Mouse (Mus musculus) layer of hippocampus, adult 9-11 months (tissue): ENCODE data around the gene Ndrg3.
"Not testable (repeated sequence)": the region's sequence is repeated elsewhere in the genome, so short reads cannot be mapped to it uniquely, and the experiment has no call there.

Experiments used
- DNase-seq: peaks from one replicate; pipeline ENCODE4 v3.0.0; 2022

Gene Ndrg3

DNA sequence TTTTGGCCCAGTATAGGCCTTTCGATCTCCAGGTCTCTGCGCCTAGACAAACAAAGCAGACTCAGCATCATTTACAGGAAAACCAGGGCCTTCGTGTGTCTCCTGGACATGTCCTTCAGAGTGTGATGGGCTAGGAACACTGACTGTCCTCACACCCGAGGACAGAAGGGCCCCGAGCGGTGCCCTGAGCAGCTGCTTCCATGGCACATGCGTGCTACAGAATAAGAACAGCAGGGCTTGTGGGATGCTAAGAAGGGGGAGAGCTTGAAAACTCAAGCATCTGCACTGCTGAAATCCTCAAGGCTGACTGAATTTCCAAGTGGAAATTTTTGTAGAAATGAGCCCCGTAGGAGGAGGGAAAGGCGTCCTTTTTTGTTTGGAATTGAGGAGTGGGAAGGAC lies 94.8 kb downstream of the Ndrg3 start:
- peak; percentile 42 for DNase-seq

DNA sequence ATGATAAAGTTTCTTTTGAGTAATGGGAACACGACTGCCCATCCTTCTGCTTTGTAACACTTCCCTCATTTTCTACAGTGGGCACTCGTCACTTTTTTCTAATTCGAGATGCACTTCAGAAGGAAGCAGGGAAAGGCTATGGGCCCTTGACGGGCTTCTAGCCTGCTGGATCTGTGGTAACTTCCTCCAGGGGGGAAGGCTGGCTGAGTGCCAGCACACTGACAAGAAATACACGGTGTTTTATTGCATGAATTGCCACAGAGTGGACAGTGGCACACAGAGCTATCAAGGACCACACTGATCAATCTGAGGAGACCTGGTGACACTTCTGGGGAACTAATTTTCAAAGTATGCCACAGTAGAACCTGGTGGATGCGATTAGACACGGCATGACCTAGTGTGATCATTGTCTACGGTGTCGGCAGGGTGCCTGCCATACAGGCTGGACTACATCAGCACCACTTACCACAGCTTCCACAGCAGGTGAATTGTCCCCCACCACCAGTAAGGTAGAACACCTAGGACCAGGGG lies 95.4 kb downstream of the Ndrg3 start:
- no peak for DNase-seq

DNA sequence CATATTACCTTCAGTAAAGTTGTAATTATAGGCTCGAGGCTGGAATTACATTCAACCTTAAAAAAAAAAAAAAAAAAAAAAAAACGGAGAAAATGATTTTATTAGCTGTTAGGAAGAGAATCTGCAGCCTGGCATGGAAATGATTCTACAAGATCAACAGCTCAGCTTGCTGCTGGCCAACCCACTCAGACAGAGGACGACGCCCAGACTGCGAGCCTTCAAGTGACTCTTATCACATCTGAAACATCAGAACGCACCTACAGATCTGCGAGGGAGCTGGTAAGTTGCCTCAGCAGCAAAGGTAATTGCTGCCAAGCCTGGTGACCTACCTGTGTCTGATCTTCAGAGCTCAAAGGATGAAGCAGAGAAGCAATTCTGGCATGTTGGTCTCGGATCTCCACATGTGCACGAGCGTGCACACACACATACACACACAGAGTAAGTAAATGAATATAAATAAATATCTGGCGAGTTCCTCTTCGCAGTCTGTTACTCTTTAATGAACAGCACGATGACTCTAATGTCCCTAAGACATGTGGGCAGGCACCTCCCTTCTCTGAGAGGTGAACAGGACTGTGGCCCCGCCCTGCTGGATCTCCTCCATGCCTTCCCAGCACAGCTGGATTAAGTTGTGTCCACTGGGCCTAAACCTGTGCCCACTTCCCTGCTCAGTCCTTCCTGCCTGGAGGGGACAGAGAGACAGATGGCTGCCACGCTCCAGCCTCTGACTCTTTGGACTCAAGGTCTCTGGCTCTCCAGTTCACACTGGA lies 97.2 kb downstream of the Ndrg3 start:
- DNase-seq: no peak

DNA sequence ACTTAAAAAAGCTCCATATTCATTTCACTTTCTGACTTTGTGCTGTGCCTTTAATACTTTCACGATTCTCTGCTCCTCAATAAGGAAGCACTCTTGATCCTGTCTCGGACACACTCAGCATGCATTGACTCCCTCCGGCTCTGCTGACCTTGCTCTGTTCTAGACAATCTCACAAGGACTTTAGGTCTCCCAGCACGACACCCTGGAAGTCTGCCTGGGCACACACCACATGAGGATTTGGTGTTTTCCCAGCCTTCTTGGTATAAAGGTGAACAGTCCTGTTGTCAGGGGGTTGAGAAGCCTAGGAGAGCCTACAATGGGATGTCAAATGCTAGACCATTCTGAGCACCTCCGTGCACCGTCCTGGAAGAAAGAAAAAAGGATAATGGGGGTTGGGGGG lies 99.0 kb downstream of the Ndrg3 start:
- no peak for DNase-seq

DNA sequence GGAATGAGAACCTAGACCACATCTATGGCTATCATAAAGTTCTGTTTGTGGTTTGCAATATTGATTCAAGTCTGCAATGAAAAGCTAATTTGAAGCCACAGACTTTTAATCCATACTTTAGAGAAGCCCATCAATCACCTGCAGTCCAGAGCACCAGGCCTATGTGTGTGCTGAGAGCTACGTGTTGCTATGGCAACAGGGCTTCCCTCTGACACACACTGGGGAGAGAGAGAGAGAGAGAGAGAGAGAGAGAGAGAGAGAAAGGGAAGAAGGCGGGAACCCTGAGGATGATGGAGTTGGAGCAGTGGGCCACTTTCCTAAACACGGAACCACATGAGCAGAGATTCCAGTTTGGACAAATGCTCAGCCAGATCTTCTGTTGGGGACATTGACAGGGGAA lies 99.6 kb downstream of the Ndrg3 start:
- DNase-seq: no peak

DNA sequence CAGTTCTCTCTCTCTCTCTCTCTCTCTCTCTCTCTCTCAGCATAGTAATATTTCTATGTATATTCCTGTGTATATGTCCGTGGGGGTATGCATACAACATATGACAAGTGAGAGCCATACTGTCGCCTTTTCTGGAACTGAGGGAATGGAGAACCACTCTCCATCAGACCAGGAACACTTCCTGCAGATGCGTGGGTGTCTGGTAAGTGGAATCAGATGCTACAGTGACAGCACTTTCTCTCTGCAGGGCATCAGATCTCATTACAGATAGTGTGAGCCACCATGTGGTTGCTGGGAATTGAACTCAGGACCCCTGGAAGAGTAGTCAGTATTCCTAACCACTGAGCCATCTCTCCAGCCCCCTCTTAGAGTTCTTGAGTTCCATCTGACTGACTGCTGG lies 103.4 kb downstream of the Ndrg3 start:
- no peak for DNase-seq

DNA sequence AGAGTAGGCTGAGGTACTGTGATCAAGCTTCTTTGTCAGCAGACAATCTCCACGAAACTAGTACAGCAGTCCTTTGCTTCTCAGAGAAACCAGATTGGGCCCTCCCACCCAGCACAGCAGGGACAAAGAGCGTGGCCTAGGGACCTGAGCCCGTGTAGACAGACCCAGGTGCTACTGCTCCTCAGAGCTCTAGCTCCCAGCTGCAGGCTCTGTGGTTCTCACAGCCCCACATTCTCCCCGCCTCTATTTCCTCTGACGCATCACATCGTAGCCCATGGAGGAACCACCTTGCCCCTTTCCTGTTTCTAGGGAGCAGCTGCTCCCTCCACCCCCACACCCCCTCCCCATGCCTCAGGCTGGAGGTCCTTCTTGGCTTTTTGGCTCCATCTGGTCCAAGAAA lies 104.8 kb downstream of the Ndrg3 start, which contains the start of gene Sla2:
Gene Sla2 (minus strand): TSS at position 176 of the 400 bp plus-strand sequence.
- no peak for DNase-seq

DNA sequence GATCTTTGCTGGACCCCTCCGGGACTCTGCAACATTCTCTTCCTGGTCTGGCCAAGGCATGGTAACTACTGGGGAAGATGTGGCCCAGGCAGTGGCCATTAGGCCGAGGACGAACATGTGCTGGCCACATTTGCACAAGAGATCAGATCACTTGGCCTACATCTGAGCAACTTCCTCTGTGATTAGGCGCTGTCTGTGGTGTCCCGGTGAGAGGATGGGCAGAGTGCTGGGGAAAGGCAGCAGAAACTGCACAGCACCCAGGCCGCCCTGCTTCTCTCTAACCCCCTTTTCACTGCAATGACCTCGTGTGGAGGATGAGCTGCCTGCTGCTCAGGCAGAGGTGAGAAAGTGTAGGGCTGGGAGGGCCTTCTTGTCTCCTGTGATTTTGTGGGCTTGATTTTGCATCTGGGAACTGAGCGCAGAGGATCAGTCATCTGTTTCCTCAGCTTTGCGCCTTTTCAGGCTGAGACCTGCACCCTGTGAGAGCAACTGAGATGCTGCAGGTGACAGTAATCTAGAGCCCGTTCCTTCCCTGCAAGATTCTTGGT lies 105.7 kb downstream of the Ndrg3 start:
- DNase-seq: no peak

DNA sequence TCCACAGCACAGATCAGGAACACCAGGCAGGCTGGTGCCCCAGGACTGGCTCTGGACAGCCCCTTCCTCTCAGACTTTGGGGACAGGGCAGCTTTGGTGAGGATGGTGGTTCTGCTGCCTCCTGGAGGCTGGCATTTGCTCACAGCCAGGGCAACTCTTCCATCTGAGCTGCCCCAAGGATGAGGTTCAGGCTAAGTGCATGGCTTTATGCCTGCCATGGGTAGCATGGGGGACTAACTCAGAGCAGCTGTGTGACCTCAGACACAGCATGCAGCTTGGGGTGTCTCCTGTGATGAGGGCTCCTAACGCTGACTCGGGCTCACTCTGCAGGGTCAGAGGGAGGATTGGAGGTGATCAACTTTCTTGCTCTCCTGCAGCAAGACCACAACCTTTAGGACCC lies 106.2 kb downstream of the Ndrg3 start:
- DNase-seq: not testable (repeated sequence)

DNA sequence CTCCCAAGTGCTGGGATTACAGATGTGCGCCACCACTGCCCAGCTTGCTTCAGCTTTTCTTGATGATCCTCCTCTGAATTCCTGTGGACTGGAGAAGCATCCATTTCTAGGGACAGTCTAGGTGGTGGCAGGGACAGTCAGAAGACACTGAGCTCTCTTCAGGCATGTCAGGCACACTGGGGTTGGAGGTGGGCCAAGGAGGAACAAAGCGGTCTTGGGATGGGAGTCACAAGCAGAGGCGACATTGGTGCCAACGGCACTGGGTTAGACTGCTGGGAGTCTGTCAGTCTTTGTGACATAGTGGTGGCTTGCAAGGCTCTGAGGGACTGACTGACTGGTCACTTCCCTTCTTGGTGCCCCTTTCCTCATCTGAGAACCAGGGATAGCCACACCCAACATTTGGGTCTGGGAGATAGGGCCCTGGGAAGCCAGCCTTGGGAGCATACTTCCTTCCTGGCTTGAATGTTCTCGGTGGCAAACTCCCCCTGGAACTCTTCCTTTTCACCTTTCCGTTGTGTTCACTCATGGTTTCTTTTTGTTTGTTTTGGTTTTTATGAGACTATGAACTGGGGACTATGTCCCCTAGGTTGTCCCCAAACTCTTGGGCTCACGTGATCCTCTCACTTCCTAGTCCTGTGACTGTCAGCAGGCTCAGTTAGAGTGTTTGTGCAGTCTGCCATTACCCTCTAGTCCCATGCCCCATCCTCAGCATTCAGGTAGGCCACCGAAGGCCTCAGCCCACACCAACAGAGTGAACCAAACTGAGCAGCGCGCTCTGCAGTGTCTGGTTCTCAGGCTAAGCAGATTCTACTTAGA lies 107.3 kb downstream of the Ndrg3 start:
- DNase-seq: no peak

DNA sequence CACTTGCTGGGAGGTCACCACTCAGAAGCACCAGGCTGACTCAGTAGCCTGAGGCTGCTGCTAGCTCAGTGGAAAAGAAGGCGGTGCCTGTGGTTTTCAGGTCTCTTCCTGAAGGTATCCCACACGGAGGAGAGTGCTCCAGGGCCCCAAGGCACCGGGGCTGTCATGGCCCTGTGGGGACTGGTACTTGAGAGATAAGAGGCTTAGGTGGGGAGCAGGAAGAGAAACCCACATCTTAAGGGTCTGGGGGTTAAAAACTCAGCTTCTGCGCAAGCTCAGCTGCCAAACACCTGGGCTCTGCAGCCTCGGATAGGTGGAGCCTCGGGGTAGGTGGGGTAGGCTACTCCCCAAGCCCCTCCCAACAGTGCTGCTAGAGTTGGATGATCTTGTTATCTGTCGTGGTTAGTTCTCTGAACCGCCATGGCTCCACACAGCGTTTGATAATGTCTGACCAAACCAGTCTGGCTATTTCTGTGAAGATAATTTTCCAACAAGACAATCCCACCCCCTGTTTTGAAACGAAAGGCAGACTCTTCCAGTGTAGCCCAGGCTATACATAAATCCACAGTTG lies 109.3 kb downstream of the Ndrg3 start:
- no peak for DNase-seq

DNA sequence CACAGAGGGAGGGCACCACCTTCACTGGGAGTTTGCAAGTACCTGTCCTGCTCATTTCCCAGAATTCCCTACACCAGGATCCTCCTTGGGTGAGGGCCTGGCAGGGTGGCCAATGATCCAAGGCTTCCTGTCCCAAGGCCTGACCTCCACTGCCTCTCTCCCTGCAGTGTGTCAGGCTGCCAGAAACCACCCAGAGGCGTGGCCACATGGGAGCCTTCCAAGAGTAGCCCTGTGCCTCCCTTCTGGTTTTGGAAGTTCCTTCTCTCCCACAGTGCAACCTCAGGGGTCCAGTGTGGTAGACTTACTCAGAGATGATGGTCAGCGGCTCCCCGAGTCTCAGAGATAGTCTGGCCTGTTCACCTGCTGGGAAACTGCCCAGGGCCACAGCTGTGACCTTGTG lies 112.3 kb downstream of the Ndrg3 start:
- no peak for DNase-seq

DNA sequence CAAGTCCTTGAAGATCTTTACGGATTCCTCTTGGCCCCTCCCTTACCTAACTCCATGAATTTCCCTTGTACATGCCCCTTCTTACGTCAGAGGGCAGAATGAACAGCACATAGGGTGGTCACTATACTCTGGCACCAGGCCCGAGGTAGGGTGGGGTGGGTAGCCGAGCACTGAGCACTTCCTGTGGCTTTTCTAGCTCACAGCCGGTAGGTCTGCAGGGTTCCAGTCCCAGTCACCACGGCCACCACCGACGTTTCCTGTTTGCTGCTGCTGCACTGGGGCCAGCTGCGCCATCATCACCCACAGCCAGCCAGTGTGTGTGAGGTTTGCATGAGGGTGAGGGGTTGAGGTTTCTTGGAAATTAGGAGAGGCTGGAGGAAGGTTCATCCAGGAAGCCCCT lies 114.1 kb downstream of the Ndrg3 start:
- DNase-seq: no peak
